Mouse (Mus musculus) megakaryocyte progenitor cell, adult 5-6 weeks (primary cell): ENCODE measurements around the gene Il15ra. TPM values are rescaled to one million over a fixed set of nuclear protein-coding genes. Genes with fewer than 3 reads are reported as not detected.

ENCODE experiments used
- ATAC-seq: replicated peaks from 2 replicates; pipeline ENCODE4 v1.8.0; 2016; ENCODE audit warnings: mild to moderate bottlenecking, moderate TSS enrichment, inconsistent platforms; ENCODE audit not compliant: poor library complexity
- total RNA-seq, 2 experiments: library from RNA; stranded (forward) in 1 of 2; stranded (reverse) in 1 of 2; fragments of 157-497, 149-512 nt in 1 of 2; fragments of 200-1000 nt in 1 of 2; gene quantifications; 2 replicates each; pipeline versions ENCODE4 v1.2.3 to v1.2.4; 2015 to 2017

Gene Il15ra
- total RNA-seq, 2 experiments from 2014 or later = 21.3 to 22.2 TPM

DNA sequence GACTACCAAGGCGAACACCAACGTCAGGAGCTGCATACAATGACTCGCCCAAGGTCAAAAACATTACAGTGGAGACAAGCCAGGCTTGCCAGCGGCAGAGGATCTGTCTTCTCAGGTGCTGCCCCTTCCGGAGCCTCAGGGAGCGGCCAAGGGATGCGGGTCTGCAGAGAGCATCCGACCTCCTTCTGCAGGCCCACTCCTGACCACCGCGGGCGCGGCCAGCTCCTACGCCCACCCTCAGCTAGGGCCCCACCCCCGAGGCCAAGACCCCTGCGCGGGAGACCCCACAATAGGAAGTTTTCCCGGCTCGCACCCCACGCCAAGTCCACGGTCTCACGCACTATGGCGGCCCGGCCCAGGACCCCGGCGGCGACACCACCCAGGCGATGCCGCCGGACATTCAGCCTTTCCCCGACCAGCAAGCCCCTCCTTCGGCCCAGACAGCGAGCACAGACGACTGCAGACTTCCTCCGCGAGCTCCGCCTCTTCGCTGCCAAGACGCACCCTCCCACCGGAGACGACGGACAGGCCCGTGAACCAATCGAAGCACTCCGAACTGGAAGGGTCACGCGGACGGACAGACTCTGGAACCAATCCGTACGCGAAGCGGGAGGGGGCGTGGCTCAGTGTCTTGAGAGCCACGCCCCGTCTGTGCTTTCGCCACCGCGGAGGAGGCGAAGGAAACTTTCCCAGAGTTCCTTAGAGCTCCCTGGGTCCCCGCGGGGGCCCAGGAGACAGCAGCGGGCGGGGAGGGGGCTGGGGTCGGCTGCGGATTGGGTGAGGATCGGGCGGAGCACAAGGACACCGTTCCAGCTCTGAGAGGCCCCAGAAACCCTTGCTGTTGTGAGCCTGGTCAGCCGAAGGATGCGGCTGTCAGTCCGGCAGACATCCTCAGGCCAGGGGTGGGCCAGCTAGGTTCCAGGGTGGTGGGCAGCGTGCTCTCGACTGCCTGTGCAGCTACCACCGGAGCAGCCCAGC lies 72.3 kb downstream of the Il15ra start, which contains the start of the genes Fbh1 and Ankrd16:
Gene Fbh1 (minus strand): TSS at position 492 of the 978 bp plus-strand sequence.
Gene Ankrd16 (plus strand): TSS at position 786 of the 978 bp plus-strand sequence.
- ATAC-seq = peak; percentile 89

DNA sequence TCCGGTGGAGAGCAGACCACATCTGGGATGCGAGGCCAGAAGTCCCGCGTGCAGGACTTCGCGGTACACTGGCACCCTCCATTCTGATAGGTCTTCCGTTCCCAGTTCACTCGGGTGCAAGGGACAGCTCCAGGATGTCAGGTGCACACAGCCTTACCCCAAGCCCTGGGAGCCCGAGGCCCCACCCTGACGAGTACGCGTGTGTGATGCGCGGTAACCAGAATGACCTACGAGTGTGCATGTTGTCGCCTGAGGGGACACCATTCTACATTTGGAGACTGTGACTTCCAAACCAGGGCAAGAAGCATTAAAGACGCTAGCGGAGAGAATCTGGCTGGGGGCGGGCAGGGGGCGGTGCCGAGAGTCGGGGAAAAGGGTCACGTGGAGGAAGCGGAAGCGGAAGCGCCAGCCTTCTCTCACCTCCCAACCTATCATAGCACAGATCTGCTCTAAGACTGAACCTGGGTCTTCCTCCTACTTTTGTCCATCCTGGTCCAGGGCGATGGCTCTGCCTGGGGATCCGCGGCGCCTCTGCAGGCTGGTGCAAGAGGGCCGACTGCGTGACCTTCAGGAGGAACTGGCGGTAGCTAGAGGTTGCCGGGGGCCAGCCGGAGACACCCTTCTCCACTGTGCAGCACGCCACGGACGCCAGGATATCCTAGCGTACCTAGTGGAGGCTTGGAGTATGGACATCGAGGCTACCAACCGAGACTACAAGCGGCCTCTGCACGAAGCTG lies 73.2 kb downstream of the Il15ra start:
- ATAC-seq = peak; percentile 71

Other genes with a start within 250 kb of the Il15ra start
- 48.2 and 49.0 TPM in 2 replicates for gene Pfkfb3, start 151.2 kb upstream of the Il15ra start, total RNA-seq (2015)
- 40.9 and 45.9 TPM in 2 replicates for gene Pfkfb3, start 151.2 kb upstream of the Il15ra start, total RNA-seq (2017)
- gene Rbm17, start 101.1 kb upstream of the Il15ra start, total RNA-seq (2015) = 137 and 153 TPM in 2 replicates
- gene Rbm17, start 101.1 kb upstream of the Il15ra start, total RNA-seq (2017) = 129 and 175 TPM in 2 replicates
- not detected in 2 replicates for gene Gm17490, start 79.0 kb upstream of the Il15ra start, total RNA-seq (2015)
- not detected in 2 replicates for gene Gm17490, start 79.0 kb upstream of the Il15ra start, total RNA-seq (2017)
- gene Il2ra, start 62.5 kb upstream of the Il15ra start, total RNA-seq (2015) = not detected in 2 replicates
- gene Il2ra, start 62.5 kb upstream of the Il15ra start, total RNA-seq (2017) = not detected in 2 replicates
- gene Fbh1, start 72.3 kb downstream of the Il15ra start, total RNA-seq (2015) = 56.3 and 58.3 TPM in 2 replicates
- 101 and 113 TPM in 2 replicates for gene Fbh1, start 72.3 kb downstream of the Il15ra start, total RNA-seq (2017)
- 36.5 and 37.6 TPM in 2 replicates for gene Ankrd16, start 72.6 kb downstream of the Il15ra start, total RNA-seq (2015)
- 17.2 and 27.4 TPM in 2 replicates for gene Ankrd16, start 72.6 kb downstream of the Il15ra start, total RNA-seq (2017)